Mouse (Mus musculus) lung, postnatal 0 days (tissue): ENCODE data around the gene Car5a.

Source experiments
- CTCF ChIP-seq: IDR thresholded peaks from 2 replicates; pipeline ENCODE4 v1.5.1; 2016; ENCODE audit warnings: antibody characterized with exemption, mild to moderate bottlenecking
- EP300 ChIP-seq: IDR thresholded peaks from 2 replicates; pipeline ENCODE4 v1.6.1; 2016; ENCODE audit warnings: antibody characterized with exemption, mild to moderate bottlenecking, control low read depth

DNA sequence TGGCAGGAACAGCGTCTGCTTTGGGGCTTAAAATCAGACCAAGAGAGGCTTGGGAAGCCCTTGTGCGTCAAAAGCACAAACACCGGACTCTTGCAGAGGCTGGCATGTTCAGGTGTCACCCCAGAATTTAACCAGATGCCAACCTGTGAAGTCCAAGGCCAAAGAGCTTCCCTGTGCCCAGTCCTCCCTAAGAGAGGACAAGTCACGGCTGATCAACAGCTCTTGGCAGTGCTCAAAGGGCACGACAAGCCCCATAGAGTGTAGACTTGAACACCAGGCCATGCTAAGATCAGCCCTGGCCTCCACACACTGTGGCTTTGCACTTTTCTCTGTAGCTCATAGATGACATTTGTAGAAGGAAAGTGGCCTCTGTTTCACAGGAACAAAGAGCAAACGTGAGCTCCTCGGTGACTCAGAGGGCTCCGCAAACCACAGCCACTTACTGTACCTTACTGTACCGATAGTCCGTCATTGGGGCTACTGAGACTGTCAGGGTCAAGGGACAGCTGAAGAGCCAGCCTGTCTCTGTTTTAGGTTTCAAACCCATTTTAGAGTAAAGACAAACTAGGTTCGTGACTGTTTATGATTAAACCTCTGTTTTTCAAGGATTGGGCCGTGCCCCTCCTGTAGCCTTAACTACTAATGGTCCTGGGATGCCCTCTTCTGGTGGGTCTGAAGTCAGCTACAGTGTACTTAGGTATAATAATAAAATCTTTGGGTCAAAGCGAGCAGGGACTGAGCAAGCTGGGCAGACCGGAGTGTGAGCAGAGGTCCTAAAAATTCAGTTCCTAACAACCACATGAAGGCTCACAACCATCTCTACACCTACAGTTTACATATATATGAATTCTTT, 11.8 kb downstream of the Car5a start:
- peak; percentile 33 for TF ChIP-seq CTCF
- TF ChIP-seq EP300 = no peak
